Mouse (Mus musculus) thymus, postnatal 0 days (tissue): ENCODE results near the gene 4933424G06Rik. TPM values are rescaled to one million over a fixed set of nuclear protein-coding genes. Genes with fewer than 3 reads are reported as not detected.
"Not testable (repeated sequence)": the region's sequence is repeated elsewhere in the genome, so short reads cannot be mapped to it uniquely, and the experiment has no call there.

Experiments used
- DNase-seq: peaks from one replicate; pipeline ENCODE4 v3.0.0-alpha.2; 2015; ENCODE audit warnings: low spot score
- polyA plus RNA-seq: library from polyadenylated mRNA; unstranded; fragments of >200 nt; fragmentation: Nextera tagmentation; extraction: Ambion mirVana; gene quantifications from 2 replicates; pipeline ENCODE4 v1.2.1, GENCODE M21; 2015

The 4933424G06Rik gene
- 0.13 TPM in 1 of 2 replicates, not detected in the other for polyA plus RNA-seq

- peak; percentile 99 for DNase-seq
Measured at GRCm38 (mm10) chr1:36709854-36710280, at the start of gene 4933424G06Rik. 4933424G06Rik (plus strand) TSS chr1:36710149.

- peak; percentile 9 for DNase-seq
Measured at GRCm38 (mm10) chr1:36664457-36664856, 45.5 kb upstream of the 4933424G06Rik start.

GRCm38 (mm10) chr1:36665165-36665723 lies 44.7 kb upstream of the 4933424G06Rik start:
- DNase-seq, result no peak

GRCm38 (mm10) chr1:36665934-36666333 lies 44.0 kb upstream of the 4933424G06Rik start:
- DNase-seq, result no peak

- DNase-seq, result not testable (repeated sequence)
Measured at GRCm38 (mm10) chr1:36668007-36668406, 41.9 kb upstream of the 4933424G06Rik start.

GRCm38 (mm10) chr1:36670256-36670655 lies 39.7 kb upstream of the 4933424G06Rik start:
- DNase-seq, result no peak

GRCm38 (mm10) chr1:36671260-36671659 lies 38.7 kb upstream of the 4933424G06Rik start:
- no peak for DNase-seq

GRCm38 (mm10) chr1:36672648-36673350 lies 37.1 kb upstream of the 4933424G06Rik start:
- DNase-seq, result no peak

- DNase-seq, result no peak
Measured at GRCm38 (mm10) chr1:36674936-36675335, 35.0 kb upstream of the 4933424G06Rik start.

- DNase-seq, result no peak
Measured at GRCm38 (mm10) chr1:36680893-36681292, 29.1 kb upstream of the 4933424G06Rik start.

GRCm38 (mm10) chr1:36682620-36683355 lies 27.2 kb upstream of the 4933424G06Rik start, which contains the start of gene Fam178b:
Fam178b (minus strand) TSS chr1:36683183.
- DNase-seq, result no peak

- DNase-seq, result peak; percentile 74
Measured at GRCm38 (mm10) chr1:36683810-36684467, 26.0 kb upstream of the 4933424G06Rik start.

- DNase-seq, result no peak
Measured at GRCm38 (mm10) chr1:36690671-36691235, 19.2 kb upstream of the 4933424G06Rik start.

- DNase-seq, result peak; percentile 99
Measured at GRCm38 (mm10) chr1:36691271-36692155, 18.4 kb upstream of the 4933424G06Rik start, which contains the start of gene Cox5b. Cox5b (plus strand) TSS chr1:36691449.

GRCm38 (mm10) chr1:36694871-36695270 lies 15.1 kb upstream of the 4933424G06Rik start:
- no peak for DNase-seq

GRCm38 (mm10) chr1:36696411-36696810 lies 13.5 kb upstream of the 4933424G06Rik start:
- DNase-seq, result no peak

GRCm38 (mm10) chr1:36697030-36697429 lies 12.9 kb upstream of the 4933424G06Rik start:
- DNase-seq, result no peak

- DNase-seq, result no peak
Measured at GRCm38 (mm10) chr1:36707166-36707565, 2.8 kb upstream of the 4933424G06Rik start.

- no peak for DNase-seq
Measured at GRCm38 (mm10) chr1:36707797-36708196, 2.2 kb upstream of the 4933424G06Rik start.

- no peak for DNase-seq
Measured at GRCm38 (mm10) chr1:36708626-36709025, 1.3 kb upstream of the 4933424G06Rik start.
